Mouse (Mus musculus) embryo, embryonic 9.5 days (tissue): Measurements from ENCODE around the gene Tgoln1.

ENCODE experiments used
- DNase-seq: peaks from one replicate; pipeline ENCODE4 v3.0.0-alpha.2; 2017; ENCODE audit errors: extremely low spot score

Gene Tgoln1

DNA sequence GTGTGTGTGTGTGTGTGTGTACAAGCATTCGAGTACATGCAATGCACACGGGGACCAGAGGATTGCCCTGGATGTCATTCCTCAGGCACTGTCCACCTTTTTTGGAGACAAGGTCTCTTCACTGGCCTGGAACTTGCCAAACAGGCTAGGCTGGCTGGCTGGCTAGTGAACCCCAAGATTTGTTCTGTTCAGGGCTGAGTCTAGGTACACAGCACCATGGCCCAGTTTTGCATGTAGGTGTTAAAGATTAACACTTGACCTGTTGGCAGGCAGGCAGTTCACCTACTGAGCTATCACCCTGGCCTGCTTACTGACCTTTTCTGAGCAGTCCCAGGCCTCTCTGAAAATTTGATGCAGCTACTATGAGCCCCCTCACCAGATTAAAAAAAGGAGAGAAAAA is 13.6 kb upstream of the Tgoln1 start:
- DNase-seq: no peak

DNA sequence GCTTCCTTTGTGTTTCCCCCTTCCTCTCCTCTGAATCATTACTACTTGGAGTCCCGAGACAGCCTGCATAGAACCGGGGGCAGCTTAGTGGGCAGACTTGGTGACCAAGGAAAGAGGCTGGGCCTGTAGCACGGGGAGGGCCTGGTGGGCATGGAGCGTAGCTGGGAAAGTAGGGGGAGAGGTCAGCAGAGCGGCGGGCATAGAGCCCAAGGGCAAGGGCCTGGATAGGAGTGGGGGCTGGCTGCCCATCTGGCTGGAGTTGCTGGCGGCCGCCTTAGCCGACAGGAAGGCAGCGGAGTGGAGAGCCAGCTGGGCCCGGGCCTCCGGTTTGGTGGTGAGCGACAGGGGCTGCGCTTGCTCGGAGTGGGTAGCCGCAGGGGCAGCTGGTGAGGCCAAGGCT is 10.5 kb upstream of the Tgoln1 start:
- no peak for DNase-seq

DNA sequence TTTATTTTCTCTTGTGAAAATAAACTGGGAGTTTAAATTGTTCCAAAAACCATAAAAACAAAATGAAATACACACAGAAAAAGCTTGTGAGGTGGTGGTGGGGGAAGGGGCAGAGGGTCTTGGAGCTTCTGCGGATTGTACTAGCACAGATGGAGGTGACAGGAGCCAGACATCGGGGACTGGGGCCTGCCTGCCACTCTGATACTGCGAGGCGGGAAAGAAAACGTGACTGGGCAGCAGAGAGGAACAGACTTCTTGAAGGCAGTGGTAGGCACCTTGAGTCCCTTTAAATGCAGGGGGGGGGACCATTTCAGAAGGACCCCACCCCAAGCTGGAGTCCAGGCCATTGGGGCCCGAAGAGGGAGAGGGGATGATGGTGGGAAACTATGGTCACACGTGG is 9.6 kb upstream of the Tgoln1 start:
- DNase-seq: no peak

DNA sequence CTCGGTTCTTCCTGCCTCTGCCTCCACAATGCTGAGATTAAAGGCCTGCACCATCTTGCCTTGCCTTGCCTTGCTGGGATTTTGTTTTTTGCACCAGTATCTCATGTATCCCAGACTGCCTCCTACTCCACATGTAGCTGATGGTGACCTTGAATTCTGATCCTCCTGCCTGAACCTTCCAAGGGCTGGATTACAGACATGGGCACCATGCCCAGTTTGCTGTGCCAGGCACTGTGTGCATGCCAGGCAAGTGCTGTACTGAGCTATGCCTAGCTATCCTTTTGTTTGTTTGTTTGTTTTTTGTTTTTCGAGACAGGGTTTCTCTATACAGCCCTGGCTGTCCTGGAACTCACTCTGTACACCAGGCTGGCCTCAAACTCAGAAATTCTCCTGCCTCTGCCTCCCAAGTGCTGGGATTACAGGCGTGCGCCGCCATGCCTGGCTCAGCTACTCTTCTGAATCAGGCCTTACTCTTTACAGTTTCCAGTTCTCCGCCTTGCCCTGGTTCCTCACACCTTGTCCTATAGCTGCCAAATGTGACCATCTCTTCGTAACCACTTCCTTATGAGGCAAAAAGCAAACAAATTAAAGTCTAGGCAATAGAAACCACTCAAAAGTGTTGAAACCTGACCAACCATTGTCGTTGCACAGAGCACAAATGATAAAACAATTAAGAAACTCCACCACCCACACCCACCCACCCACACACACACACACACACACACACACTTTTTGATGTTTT is 7.0 kb upstream of the Tgoln1 start:
- no peak for DNase-seq

DNA sequence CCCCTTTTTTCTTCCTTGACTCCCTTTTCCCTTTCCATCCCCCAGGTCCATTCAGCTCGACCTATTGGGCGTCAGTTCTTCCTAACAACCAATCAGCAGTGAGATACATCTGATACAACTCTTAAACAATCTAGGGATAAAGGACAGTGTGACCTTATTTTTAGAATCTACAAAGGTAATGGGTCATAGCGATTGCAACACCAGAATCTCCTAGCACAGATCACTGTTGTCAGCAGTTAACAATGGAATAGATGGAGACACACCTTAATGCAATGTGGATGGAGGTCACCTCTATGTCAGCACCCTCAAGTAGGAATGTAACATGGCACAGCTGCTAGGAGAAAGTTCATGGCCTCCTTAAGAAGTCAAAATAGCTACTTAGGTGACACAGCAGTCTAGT is 6.1 kb upstream of the Tgoln1 start:
- no peak for DNase-seq

DNA sequence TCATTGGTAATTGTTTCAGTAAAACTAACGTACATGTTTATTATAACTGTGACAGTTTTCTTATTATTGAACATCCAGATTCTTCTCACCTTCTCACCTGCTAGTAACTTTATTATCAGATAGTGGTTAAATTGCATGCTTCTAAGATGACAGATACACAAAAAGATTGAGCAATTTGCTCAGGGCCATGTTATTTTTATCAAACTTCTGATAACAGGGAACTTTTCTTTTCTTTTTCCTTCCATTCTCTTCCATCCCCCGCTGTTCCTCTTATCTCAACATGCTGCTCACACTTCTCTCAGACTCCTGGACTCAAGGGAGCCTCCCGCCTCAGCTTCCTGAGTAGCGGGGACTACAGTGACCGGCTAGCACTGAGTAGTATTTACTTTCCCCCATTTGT is 4.1 kb upstream of the Tgoln1 start:
- DNase-seq: no peak

DNA sequence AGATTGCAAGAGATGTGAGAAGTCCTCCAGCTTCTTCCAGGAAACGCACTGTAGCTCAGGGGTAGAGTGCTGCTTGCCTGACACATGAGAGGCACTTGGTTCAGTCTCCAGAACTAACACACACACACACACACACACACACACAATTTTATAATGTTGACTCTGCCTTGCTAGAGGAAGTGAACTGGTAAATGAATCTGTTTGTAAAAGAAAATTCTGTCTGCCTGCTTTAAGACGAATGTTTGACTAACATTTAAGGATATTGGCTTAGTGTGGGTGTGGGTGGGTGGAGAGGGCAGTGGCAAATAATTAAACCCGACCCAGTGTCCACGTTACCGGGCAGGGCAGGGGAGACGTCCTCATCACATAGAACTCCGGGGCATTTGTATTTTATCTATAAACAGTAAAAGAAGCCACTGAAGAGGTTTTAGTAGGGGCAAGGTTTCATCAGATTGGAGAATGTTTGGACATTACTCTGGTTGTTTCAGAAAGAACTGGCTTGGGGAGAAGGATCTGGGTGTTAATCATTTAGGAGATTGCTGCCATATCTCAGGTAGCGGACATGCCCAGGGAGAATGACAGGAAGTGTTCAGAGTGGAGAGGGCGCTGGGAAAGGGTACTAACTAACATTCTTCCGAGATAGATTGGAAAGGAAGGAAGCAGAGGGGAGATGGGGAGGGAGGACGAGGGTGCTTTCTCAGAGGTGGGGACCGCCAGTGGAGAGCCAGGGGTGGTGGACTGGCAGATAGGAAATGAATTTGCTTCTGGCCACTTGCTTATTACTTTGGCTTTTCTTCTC is 3.1 kb upstream of the Tgoln1 start:
- DNase-seq: no peak

DNA sequence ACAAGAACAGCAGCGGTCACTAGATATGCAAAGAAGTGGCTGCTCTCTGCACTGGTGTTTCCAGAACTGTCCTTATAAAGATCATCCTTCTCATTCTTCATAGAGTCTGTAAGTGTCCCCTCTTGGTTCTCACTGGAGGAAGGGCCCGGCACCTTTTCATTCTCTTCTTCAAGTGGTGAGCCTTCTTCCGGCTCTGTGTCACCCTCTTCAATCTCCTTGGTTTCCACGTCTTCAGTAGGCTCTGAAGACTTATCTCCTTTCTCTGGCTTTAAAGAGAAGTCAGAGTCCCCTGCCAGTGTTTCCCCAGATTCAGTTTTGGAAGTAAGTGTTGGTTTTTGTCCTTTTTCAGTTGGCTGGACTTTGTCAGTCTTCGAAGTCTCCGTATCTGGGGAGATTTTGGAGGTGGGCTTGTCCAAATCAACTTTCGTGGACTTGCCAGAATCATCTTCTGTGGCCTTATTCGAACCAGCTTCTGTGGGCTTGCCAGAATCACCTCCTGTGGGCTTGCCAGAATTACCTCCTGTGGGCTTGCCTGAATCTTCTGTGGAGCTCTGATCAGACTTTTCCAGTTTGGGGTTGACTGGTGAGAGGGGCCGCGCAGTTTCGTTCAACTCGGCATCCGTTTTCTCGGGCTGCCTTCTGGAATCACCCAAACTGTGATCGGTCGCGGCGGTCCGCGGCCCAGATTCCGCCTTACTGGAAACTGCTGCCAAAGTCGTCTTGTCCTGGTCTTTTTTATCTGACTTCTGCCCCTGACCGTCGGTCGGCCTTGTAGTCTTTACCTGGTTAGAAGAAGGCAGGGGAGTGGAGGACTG is 1.0 kb downstream of the Tgoln1 start:
- no peak for DNase-seq

DNA sequence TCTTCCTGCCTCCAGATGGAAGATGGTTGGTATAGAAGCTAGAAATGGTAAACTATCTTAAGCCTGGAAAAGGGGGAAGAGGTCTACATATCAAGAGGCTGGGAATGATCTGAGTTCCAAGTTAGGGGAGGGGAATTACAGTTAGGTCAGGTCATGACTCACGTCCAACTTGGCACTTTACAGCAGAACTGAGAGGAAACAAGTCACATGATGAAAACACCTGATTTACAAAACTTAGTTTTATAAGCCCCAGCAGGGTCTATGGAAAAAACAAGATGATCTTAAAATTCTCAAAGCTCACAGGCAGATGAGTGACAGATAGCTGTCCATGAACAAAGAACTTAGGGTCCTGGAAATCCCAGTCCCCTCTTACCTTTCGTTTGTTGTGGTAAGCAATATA is 1.6 kb downstream of the Tgoln1 start:
- no peak for DNase-seq

DNA sequence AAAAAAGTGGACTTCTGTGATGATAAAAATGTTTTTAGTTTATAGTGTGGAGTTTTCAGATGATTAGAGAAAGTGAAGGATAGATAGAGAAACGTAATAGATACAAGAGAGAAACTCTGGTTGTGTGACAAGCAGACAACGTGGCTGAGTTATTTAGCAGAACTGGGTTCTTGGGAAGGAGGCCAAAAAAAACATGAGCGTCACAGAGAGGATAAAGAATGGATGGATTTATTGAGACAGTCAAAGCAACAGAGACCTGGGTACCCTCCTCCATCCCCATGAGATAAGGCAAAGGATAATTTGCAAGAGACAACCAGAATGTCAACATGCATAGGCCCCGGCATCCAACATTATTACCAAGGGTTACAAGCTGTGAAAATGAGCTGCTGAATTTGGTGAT is 6.5 kb downstream of the Tgoln1 start:
- DNase-seq: no peak

DNA sequence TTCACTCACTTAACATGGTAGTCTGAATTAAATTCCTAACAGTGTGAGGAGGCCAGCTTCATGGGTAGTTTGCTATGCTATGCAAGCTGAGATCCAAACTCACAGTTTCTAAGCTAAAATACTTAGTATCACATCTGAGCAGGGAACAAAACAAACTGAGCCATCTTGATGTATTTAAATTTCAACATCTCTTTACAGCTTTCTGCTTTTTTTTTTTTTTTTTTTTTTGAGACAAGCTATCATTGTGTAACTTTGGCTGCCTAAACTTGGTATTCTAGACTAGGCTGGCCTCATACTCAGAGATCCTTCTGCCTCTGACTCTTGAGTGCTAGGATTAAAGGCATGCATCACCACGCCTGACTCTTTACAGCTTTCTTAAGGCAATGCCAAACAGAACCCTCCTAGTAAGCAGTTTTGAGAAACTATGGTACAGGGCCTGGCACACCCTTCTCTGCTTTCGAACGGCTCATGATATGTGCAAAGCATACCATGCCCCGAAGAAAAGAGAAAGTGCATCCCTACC is 8.1 kb downstream of the Tgoln1 start:
- DNase-seq: no peak

DNA sequence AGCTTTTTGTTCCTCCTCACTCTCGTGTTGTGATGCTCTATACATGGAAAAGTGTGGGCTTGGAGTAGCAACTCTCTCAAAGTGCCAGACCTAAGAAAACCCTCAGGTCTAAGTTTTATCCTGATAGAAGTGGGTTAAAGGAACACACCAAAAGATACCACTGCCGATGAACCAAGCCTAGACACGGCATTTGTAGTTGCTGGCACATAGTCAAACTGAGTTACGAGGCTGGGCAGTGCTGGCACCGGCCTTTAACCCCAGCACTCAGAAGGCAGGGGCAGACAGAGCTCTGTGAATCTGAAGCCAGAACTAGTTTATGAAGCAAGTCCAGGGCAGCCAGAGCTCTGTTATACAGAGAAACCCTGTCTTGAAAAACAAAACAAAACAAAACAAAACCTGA is 9.1 kb downstream of the Tgoln1 start:
- DNase-seq: no peak

DNA sequence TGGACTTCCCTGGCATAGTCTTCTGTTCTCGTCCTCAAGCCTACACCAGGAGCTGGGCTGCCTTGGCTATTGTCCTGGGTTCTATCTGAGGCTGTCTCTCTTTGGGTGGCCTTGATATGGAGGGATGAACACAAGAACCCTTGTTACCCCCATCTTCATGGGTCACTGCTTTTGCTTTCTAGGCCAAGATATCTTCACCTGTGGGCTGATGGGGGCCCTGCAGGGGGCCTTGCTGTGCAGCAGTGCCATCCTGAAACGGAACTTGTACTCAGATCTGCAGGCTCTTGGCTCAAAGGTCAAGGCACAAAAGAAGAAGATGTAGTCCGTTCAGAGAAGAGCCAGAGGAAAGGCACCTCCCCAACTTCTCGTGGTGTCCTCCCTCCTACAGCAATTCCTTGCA is 9.7 kb downstream of the Tgoln1 start:
- DNase-seq: no peak

DNA sequence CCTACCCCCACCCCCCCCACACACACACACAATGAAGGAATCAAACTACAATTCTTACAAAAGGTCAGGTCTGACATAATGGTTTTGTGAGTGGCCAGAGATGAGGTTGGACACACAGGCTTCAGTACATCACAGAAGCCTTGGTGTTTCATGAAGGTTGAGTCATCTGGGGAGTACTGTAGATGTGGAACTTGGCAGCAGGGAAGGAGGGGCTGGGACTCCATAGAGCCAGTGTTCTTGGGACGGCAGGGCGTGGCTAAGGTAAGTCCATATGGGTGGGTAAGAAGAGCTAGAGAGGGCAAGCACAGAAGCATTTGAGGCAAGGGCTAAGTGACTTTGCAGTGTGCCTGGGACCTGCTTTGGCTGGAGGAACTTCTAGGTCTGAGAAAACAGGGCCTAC is 12.7 kb downstream of the Tgoln1 start:
- DNase-seq: no peak

DNA sequence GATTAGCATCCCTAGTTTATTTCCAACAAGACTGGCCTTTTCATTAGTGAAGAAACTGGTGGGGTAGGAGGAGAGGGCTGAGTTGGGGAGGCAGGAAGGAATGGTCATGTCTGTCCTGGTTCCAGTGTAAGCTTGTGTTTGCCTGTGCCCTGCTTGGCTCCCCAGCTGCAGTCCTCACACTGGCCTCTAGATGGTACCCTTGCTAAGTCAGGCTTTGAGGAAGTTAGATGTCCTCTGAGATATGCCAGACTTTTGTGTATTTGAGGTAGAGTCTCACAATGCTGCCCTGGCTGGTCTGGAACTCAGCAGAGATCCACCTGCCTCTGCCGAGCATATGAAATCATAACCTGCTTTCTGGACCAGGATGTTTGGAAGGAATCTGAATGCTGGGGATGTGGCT is 15.1 kb downstream of the Tgoln1 start:
- peak; percentile 75 for DNase-seq

DNA sequence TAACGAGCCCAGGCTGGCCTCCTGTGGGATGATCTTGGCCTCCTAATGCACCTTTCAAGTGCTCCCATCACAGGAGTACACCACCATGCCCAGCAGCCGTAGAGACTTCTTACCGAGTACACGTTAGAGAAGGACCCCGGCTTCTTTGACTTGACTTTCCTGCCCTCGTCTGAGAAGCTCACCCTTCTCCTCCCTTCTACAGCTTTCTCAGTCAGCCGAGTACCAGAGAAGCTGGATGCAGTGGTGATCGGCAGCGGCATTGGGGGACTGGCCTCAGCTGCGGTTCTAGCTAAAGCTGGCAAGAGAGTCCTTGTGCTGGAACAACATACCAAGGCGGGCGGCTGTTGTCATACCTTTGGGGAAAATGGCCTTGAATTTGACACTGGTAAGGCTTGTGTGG is 16.0 kb downstream of the Tgoln1 start:
- no peak for DNase-seq

DNA sequence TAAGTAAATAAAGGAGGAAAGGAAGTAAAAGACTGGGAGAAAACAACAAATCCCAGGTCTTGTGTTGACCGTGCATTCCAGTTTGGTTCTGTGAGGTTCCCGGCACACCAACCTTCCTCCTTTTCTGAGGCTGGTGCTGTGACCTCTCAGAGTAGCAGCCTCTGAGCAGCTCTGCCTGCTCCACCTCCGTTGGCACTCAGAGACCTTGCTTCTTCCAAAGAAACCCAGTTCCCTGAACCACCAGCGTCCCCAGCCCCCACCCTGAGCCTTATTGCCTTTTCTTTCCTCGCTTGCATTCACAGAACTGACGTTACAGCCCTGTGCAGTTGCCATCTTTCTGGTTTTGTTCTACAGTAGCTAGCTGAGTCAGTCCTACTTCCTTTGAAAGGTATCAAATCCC is 16.6 kb downstream of the Tgoln1 start:
- no peak for DNase-seq

DNA sequence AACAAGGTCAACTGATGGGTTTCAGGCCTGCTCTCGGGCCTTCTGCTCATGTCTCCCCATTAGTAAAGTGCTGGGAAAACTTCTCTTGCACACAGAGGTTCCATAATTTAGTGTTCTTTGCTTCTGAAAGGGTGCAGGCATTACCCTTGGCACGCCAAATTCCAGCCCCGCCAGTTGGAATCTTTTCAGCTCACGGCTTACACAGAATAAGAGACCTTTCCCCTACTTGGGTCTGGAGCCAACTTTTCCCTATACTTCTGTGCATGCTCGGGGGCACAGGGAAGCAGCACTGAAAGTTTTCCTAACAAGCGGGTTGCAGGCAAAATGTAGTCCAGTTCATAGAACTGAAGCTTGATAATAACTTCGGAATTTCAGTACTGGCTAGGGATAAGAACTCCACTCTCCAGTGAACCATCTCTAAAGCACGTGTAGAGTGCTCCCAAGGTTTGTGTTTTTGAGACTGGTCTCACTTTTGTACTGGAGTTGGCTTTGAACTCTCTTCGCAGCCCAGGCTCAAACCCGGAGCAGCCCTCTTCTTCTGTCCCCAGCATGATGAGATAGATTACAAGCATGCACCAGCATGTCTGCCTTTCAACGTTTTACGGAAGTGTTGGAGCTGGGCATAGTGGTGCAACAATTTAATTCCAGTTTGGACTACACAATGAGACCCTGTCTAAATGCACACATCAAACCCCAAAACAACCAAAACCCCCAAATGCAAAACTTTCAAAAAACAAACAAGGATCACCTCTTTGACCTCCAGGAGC is 17.8 kb downstream of the Tgoln1 start:
- DNase-seq: no peak

DNA sequence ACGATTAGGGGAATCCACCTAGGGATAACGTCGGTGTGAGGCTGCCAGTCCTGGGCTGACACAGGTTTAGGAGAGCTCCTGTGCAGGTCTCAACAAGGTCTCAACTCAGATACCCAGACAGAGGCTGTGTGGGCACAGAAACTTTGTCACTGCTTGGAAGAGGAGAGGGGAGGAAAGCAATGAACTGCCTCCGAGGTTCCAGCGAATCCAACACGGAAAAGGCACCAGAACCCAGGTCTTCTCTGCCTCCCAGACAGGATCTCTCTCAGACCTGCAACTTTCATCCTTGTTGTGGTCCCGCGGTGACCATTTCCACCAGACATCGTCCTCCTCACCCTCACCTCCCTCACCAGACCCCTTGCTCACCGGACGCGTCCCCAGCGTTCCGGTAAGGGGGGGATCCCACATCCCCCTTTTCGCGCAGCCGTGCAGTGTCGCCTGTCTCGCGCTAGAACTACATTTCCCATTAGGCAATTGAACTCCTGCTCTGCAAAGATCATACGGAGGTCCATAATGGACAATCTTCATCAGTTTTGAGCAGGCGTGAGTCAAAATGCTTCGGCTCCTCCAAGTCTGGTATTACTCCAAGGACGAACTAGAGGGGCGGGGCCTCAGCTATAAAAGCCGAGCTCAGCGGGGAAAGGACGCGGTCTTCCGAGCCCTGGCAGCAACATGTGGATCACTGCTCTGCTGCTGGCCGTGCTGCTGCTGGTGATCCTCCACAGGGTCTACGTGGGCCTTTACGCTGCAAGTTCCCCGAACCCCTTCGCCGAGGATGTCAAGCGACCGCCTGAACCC is 18.6 kb downstream of the Tgoln1 start, which contains the start of the genes Elmod3 and Retsat:
Elmod3 (minus strand) TSS at position 458 of the 798 bp plus-strand sequence.
Retsat (plus strand) TSS at position 520 of the 798 bp plus-strand sequence.
- peak; percentile 92 for DNase-seq

DNA sequence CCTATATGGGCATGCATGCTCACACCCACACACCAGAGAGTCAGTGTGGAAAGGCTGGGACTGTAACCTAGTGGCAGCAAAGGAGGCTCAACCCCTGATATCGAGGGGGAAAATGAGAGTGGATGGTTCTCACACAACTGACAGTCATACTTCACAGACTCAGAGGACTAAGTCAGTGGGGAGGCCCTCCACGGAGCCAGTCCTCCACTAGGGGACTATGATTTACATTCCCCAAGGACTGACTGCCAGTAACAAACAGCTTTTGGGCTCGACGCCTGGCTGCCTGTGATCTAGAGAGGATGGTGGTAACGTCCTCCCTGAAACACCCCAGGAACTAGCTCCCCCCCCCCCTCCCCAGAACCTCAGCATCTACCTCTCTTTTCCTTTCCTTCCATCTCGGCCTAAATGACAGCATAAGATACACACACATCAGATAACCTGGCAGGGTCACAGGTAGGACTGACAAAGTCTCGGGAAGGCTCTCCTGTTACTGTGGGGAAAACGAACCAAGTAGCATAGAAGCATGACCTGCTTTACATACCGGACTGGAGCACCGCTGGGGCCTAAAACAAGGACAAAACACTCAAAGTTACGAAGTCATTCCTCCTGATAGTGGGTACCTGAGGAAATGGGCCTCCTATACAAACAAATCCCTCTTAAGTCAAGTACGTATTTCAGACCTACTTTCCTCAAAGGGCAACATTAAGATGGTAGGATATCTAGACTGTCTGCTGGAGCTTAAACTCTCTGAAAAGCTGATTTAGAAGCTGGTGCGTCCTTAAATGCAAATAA is 19.5 kb downstream of the Tgoln1 start:
- DNase-seq: peak; percentile 4
